In genomic region chr9:110985951-110986350, GRCm38 (mm10) we compare ENCODE assay signal across 37 mouse cellular contexts. TPM values are rescaled to one million over a fixed set of nuclear protein-coding genes. Genes with fewer than 3 reads are reported as not detected.
A peak's percentile ranks its signal among the peaks of the same experiment; 100 is the strongest.
DNase-seq lines count a peak whose midpoint lies in the region; ATAC-seq lines count a peak whose summit lies in the region.
"Had no signal": no experiment of that assay in that cellular context is flagged by ENCODE, and none has a peak within 500 bp of the region (broad histone marks: within the 10 kb centered on the region; RNA-seq: fewer than 3 reads in every experiment).

No protein-coding gene starts in this region.

- no peaks in the 10 kb centered on the region for H3K9me3 ChIP-seq in liver, embryonic 13.5 days (replicated peaks)
- no peaks in the 10 kb centered on the region for H3K9me3 ChIP-seq in liver, embryonic 12.5 days (replicated peaks)
- no peaks in the 10 kb centered on the region for H3K9me3 ChIP-seq in hindbrain, embryonic 13.5 days
- H3K9me3 ChIP-seq in midbrain, embryonic 11.5 days (ENCODE audit: control insufficient read depth, low read length) = no peaks in the 10 kb centered on the region

- H3K4me3 ChIP-seq in liver, embryonic 13.5 days (replicated peaks) = no peak overlapping the region
- no peak overlapping the region for H3K4me3 ChIP-seq in liver, embryonic 12.5 days
- H3K4me3 ChIP-seq in hindbrain, embryonic 13.5 days = no peak overlapping the region
- no peak overlapping the region for H3K4me3 ChIP-seq in midbrain, embryonic 11.5 days (ENCODE audit: low read depth, low read length)
- H3K4me3 ChIP-seq: heart, embryonic 12.5 days; hindbrain, embryonic 10.5 days had no signal

- no peak overlapping the region for H3K9ac ChIP-seq in liver, embryonic 13.5 days
- H3K9ac ChIP-seq in liver, embryonic 12.5 days = no peak overlapping the region
- H3K9ac ChIP-seq in hindbrain, embryonic 13.5 days = no peak overlapping the region
- H3K9ac ChIP-seq in midbrain, embryonic 11.5 days (ENCODE audit: low read length) = no peak overlapping the region
- H3K9ac ChIP-seq: heart, embryonic 12.5 days had no signal

- 66% methylated on average over 8 of the region's 8 CpGs for WGBS in liver, embryonic 13.5 days (ENCODE audit: insufficient replicate concordance)
- WGBS in liver, embryonic 12.5 days (ENCODE audit: insufficient replicate concordance) = 72% methylated on average over 8 of the region's 8 CpGs
- WGBS in hindbrain, embryonic 13.5 days = 92% methylated on average over 8 of the region's 8 CpGs
- WGBS in midbrain, embryonic 11.5 days = 83% methylated on average over 8 of the region's 8 CpGs

- peak overlapping the region; percentile 53; the same call in 1 of the 2 replicates for H3K27ac ChIP-seq in liver, embryonic 13.5 days
- no peak overlapping the region for H3K27ac ChIP-seq in liver, embryonic 12.5 days
- H3K27ac ChIP-seq in hindbrain, embryonic 13.5 days = no peak overlapping the region
- H3K27ac ChIP-seq in midbrain, embryonic 11.5 days (ENCODE audit: low read depth, low read length) = no peak overlapping the region
- H3K27ac ChIP-seq: hindbrain, embryonic 10.5 days; kidney, postnatal 0 days; stomach, postnatal 0 days had no signal

- DNase-seq in liver, embryonic 13.5 days = no peak
- peak; percentile 19 for DNase-seq in thymus, postnatal 4 days
- no peak for DNase-seq in thymus, postnatal 0 days (ENCODE audit: low spot score)
- DNase-seq in midbrain, embryonic 11.5 days (ENCODE audit: low spot score, missing footprints) = no peak
- DNase-seq: adrenal gland, adult 8-10 months; cerebellum, adult 8-10 months; cerebellum, postnatal 36 days; gastrocnemius, postnatal 14 days; heart, adult 18-20 months; kidney, adult 8-10 months; kidney, postnatal 4 days; left cerebral cortex, postnatal 4 days; lung, adult 18-20 months; midbrain, embryonic 14.5 days; right cerebral cortex, adult 18-20 months; spleen, adult 18-20 months; thymus, adult 18-20 months had no signal

- no peaks in the 10 kb centered on the region for H3K36me3 ChIP-seq in liver, embryonic 13.5 days
- peaks cover 4% of the 10 kb centered on the region for H3K36me3 ChIP-seq in liver, embryonic 12.5 days
- H3K36me3 ChIP-seq in hindbrain, embryonic 13.5 days = no peaks in the 10 kb centered on the region
- H3K36me3 ChIP-seq in midbrain, embryonic 11.5 days (ENCODE audit: control insufficient read depth, insufficient read depth, low read length) = no peaks in the 10 kb centered on the region
- H3K36me3 ChIP-seq: heart, embryonic 12.5 days; hindbrain, embryonic 10.5 days had no signal

- no peaks in the 10 kb centered on the region for H3K27me3 ChIP-seq in liver, embryonic 13.5 days
- H3K27me3 ChIP-seq in liver, embryonic 12.5 days (replicated peaks) = no peaks in the 10 kb centered on the region
- H3K27me3 ChIP-seq in hindbrain, embryonic 13.5 days = no peaks in the 10 kb centered on the region
- H3K27me3 ChIP-seq in midbrain, embryonic 11.5 days (ENCODE audit: control insufficient read depth, insufficient read depth, low read length) = no peaks in the 10 kb centered on the region
- H3K27me3 ChIP-seq: heart, embryonic 12.5 days had no signal

- no peak for ATAC-seq in liver, embryonic 13.5 days (ENCODE audit: low read depth)
- no peak for ATAC-seq in liver, embryonic 12.5 days
- ATAC-seq in megakaryocyte, adult 5-6 weeks (ENCODE audit: poor library complexity, severe bottlenecking) = 0 out of 2 replicates have a peak, but pooled peaks have one; percentile 27
- ATAC-seq in hindbrain, embryonic 13.5 days (ENCODE audit: low FRiP score) = no peak
- ATAC-seq in midbrain, embryonic 11.5 days (ENCODE audit: low FRiP score) = no peak
- ATAC-seq: forebrain, embryonic 14.5 days; hindbrain, embryonic 16.5 days had no signal

- H3K4me1 ChIP-seq in liver, embryonic 13.5 days (replicated peaks) = 0 out of 2 replicates have a peak, but pooled peaks cover 4% of the 10 kb centered on the region
- no peaks in the 10 kb centered on the region for H3K4me1 ChIP-seq in liver, embryonic 12.5 days
- H3K4me1 ChIP-seq in hindbrain, embryonic 13.5 days (replicated peaks) = no peaks in the 10 kb centered on the region
- no peaks in the 10 kb centered on the region for H3K4me1 ChIP-seq in midbrain, embryonic 11.5 days (ENCODE audit: control insufficient read depth, insufficient read depth, low read length)
- H3K4me1 ChIP-seq: hindbrain, embryonic 10.5 days had no signal

- H3K4me2 ChIP-seq in liver, embryonic 13.5 days = no peak overlapping the region
- no peak overlapping the region for H3K4me2 ChIP-seq in liver, embryonic 12.5 days
- no peak overlapping the region for H3K4me2 ChIP-seq in hindbrain, embryonic 13.5 days
- no peak overlapping the region for H3K4me2 ChIP-seq in midbrain, embryonic 11.5 days
- H3K4me2 ChIP-seq: heart, embryonic 12.5 days had no signal

RNA-seq across cellular contexts. Expression of gene Rtp3, which starts 4.4 kb away (rescaled TPM):
- 7.1 and 12.1 TPM in 2 replicates for polyA plus RNA-seq in liver, embryonic 13.5 days (2015; fragmentation: Nextera tagmentation; extraction: Ambion mirVana)
- polyA plus RNA-seq in liver, embryonic 12.5 days (2016; fragmentation: Nextera tagmentation; extraction: Ambion mirVana) = 6.7 and 8.1 TPM in 2 replicates
- polyA plus RNA-seq in thymus, postnatal 0 days (2015; fragmentation: Nextera tagmentation; extraction: Ambion mirVana) = 0.14 and 0.20 TPM in 2 replicates
- total RNA-seq in megakaryocyte, adult 5-6 weeks (2015) = not detected in 2 replicates
- total RNA-seq in megakaryocyte, adult 5-6 weeks (2017) = not detected in 2 replicates
- not detected in 2 replicates for polyA plus RNA-seq in hindbrain, embryonic 13.5 days (2015; fragmentation: Nextera tagmentation; extraction: Ambion mirVana)
- 0.11 TPM in 2 replicates for polyA plus RNA-seq in midbrain, embryonic 11.5 days (2014; fragmentation: Nextera tagmentation; extraction: Ambion mirVana)
- total RNA-seq: CH12.LX; megakaryocyte-erythroid progenitor cell, adult 5-6 weeks; monocyte, adult 5-6 weeks; neutrophil, adult 5-6 weeks had no signal
- polyA plus RNA-seq: C2C12; forebrain, embryonic 14.5 days; hindbrain, embryonic 10.5 days; hindbrain, embryonic 16.5 days; midbrain, embryonic 14.5 days; stomach, postnatal 0 days had no signal

RNA-seq across cellular contexts. Expression of gene Ltf, which starts 33.1 kb away (rescaled TPM):
- polyA plus RNA-seq in liver, embryonic 13.5 days (2015; fragmentation: Nextera tagmentation; extraction: Ambion mirVana) = 17.7 and 18.7 TPM in 2 replicates
- polyA plus RNA-seq in liver, embryonic 12.5 days (2016; fragmentation: Nextera tagmentation; extraction: Ambion mirVana) = 17.0 and 18.7 TPM in 2 replicates
- 2.4 and 8.0 TPM in 2 replicates for polyA plus RNA-seq in thymus, postnatal 0 days (2015; fragmentation: Nextera tagmentation; extraction: Ambion mirVana)
- total RNA-seq in megakaryocyte, adult 5-6 weeks (2015) = 1,347 and 1,763 TPM in 2 replicates
- 1,568 and 2,380 TPM in 2 replicates for total RNA-seq in megakaryocyte, adult 5-6 weeks (2017)
- polyA plus RNA-seq in hindbrain, embryonic 13.5 days (2015; fragmentation: Nextera tagmentation; extraction: Ambion mirVana) = 1.4 and 2.6 TPM in 2 replicates
- polyA plus RNA-seq in midbrain, embryonic 11.5 days (2014; fragmentation: Nextera tagmentation; extraction: Ambion mirVana) = 0.27 and 0.44 TPM in 2 replicates
- total RNA-seq: ES-E14; layer of hippocampus, adult 8-10 months had no signal
- polyA plus RNA-seq: C2C12; urinary bladder, adult 2 months had no signal

RNA-seq across cellular contexts. Expression of gene Lrrc2, which starts 34.6 kb away (rescaled TPM):
- 0.29 and 0.49 TPM in 2 replicates for polyA plus RNA-seq in liver, embryonic 13.5 days (2015; fragmentation: Nextera tagmentation; extraction: Ambion mirVana)
- polyA plus RNA-seq in liver, embryonic 12.5 days (2016; fragmentation: Nextera tagmentation; extraction: Ambion mirVana) = 0.12 and 0.26 TPM in 2 replicates
- 0.08 and 0.38 TPM in 2 replicates for polyA plus RNA-seq in thymus, postnatal 0 days (2015; fragmentation: Nextera tagmentation; extraction: Ambion mirVana)
- not detected in 2 replicates for total RNA-seq in megakaryocyte, adult 5-6 weeks (2015)
- total RNA-seq in megakaryocyte, adult 5-6 weeks (2017) = 0.04 TPM in 1 of 2 replicates, not detected in the other
- polyA plus RNA-seq in hindbrain, embryonic 13.5 days (2015; fragmentation: Nextera tagmentation; extraction: Ambion mirVana) = 0.56 and 0.96 TPM in 2 replicates
- 0.04 TPM in 1 of 2 replicates, not detected in the other for polyA plus RNA-seq in midbrain, embryonic 11.5 days (2014; fragmentation: Nextera tagmentation; extraction: Ambion mirVana)
- total RNA-seq: monocyte, adult 5-6 weeks; neutrophil, adult 5-6 weeks had no signal

RNA-seq across cellular contexts. Expression of gene Tdgf1, which starts 40.0 kb away (rescaled TPM):
- polyA plus RNA-seq in liver, embryonic 13.5 days (2015; fragmentation: Nextera tagmentation; extraction: Ambion mirVana) = not detected in 2 replicates
- not detected in 2 replicates for polyA plus RNA-seq in liver, embryonic 12.5 days (2016; fragmentation: Nextera tagmentation; extraction: Ambion mirVana)
- 0.52 and 0.69 TPM in 2 replicates for polyA plus RNA-seq in thymus, postnatal 0 days (2015; fragmentation: Nextera tagmentation; extraction: Ambion mirVana)
- total RNA-seq in megakaryocyte, adult 5-6 weeks (2015) = not detected in 2 replicates
- total RNA-seq in megakaryocyte, adult 5-6 weeks (2017) = not detected in 2 replicates
- 0.18 and 0.19 TPM in 2 replicates for polyA plus RNA-seq in hindbrain, embryonic 13.5 days (2015; fragmentation: Nextera tagmentation; extraction: Ambion mirVana)
- not detected in 2 replicates for polyA plus RNA-seq in midbrain, embryonic 11.5 days (2014; fragmentation: Nextera tagmentation; extraction: Ambion mirVana)
- total RNA-seq: CH12.LX; gastrocnemius, postnatal 14 days; heart, adult 18-20 months; megakaryocyte-erythroid progenitor cell, adult 5-6 weeks; monocyte, adult 5-6 weeks had no signal
- polyA plus RNA-seq: C2C12; embryonic facial prominence, embryonic 11.5 days; forebrain, embryonic 14.5 days; heart, embryonic 12.5 days; heart, postnatal 0 days; hindbrain, embryonic 10.5 days; intestine, embryonic 14.5 days; kidney, postnatal 0 days; midbrain, embryonic 14.5 days; stomach, postnatal 0 days; urinary bladder, adult 2 months had no signal
